Mouse (Mus musculus) right cerebral cortex, postnatal 10 days (tissue): Measurements from ENCODE around the gene Dad1.

ENCODE experiments used
- DNase-seq, 2 experiments: peaks; one replicate each; pipeline ENCODE4 v3.0.0; 2021; ENCODE audit warnings: low spot score in 2 of 2

Gene Dad1

GRCm38 (mm10) chr14:54224484-54225467 lies 29.1 kb downstream of the Dad1 start:
- DNase-seq, result peak in 1 of 2 experiments; percentile 47

- DNase-seq, result no peak
Observed at GRCm38 (mm10) chr14:54224064-54224417, 29.9 kb downstream of the Dad1 start.

GRCm38 (mm10) chr14:54223315-54224063 lies 30.4 kb downstream of the Dad1 start:
- no peak for DNase-seq

GRCm38 (mm10) chr14:54222289-54222727 lies 31.6 kb downstream of the Dad1 start:
- DNase-seq, result no peak

GRCm38 (mm10) chr14:54221641-54222040 lies 32.3 kb downstream of the Dad1 start:
- no peak for DNase-seq

GRCm38 (mm10) chr14:54220726-54221494 lies 33.0 kb downstream of the Dad1 start:
- no peak for DNase-seq

GRCm38 (mm10) chr14:54219849-54220248 lies 34.1 kb downstream of the Dad1 start:
- DNase-seq, result no peak

GRCm38 (mm10) chr14:54219256-54219655 lies 34.6 kb downstream of the Dad1 start:
- DNase-seq, result no peak

- DNase-seq, result no peak
Observed at GRCm38 (mm10) chr14:54218721-54219120, 35.2 kb downstream of the Dad1 start.

- no peak for DNase-seq
Observed at GRCm38 (mm10) chr14:54218233-54218632, 35.7 kb downstream of the Dad1 start.

GRCm38 (mm10) chr14:54216126-54216525 lies 37.8 kb downstream of the Dad1 start:
- no peak for DNase-seq

GRCm38 (mm10) chr14:54214901-54215300 lies 39.0 kb downstream of the Dad1 start:
- no peak for DNase-seq

- no peak for DNase-seq
Observed at GRCm38 (mm10) chr14:54214477-54214876, 39.4 kb downstream of the Dad1 start.

- DNase-seq, result no peak
Observed at GRCm38 (mm10) chr14:54213734-54214133, 40.2 kb downstream of the Dad1 start.

- DNase-seq, result no peak
Observed at GRCm38 (mm10) chr14:54211755-54212154, 42.1 kb downstream of the Dad1 start.

GRCm38 (mm10) chr14:54211199-54211598 lies 42.7 kb downstream of the Dad1 start:
- no peak for DNase-seq

- DNase-seq, result no peak
Observed at GRCm38 (mm10) chr14:54210401-54210800, 43.5 kb downstream of the Dad1 start.

- no peak for DNase-seq
Observed at GRCm38 (mm10) chr14:54209932-54210331, 44.0 kb downstream of the Dad1 start.

- DNase-seq, result no peak
Observed at GRCm38 (mm10) chr14:54208741-54209140, 45.2 kb downstream of the Dad1 start.

GRCm38 (mm10) chr14:54207924-54208323 lies 46.0 kb downstream of the Dad1 start:
- no peak for DNase-seq

GRCm38 (mm10) chr14:54206750-54207550 lies 47.0 kb downstream of the Dad1 start:
- no peak for DNase-seq
